Mouse (Mus musculus) liver, adult 2 months (tissue): Measurements from ENCODE around the gene Dpf3. TPM values are rescaled to one million over a fixed set of nuclear protein-coding genes. Genes with fewer than 3 reads are reported as not detected.
A peak's percentile ranks its signal among the peaks of the same experiment; 100 is the strongest.

Source experiments
- DNase-seq: peaks from one replicate; pipeline ENCODE4 v3.0.0-alpha.2; 2011; ENCODE audit warnings: low read depth, low spot score; ENCODE audit errors: extremely low read depth
- H3K27ac ChIP-seq: fragments of 200-500 bp; replicated peaks from 2 replicates; pipeline ENCODE4 v1.5.1; 2012; ENCODE audit warnings: low read depth, mild to moderate bottlenecking, control low read depth, inconsistent platforms, low read length; ENCODE audit not compliant: insufficient read depth
- H3K27me3 ChIP-seq: fragments of 200-500 bp; 2 replicates; pipeline ENCODE4 v1.6.1; 2012; ENCODE audit warnings: mild to moderate bottlenecking, moderate library complexity, low read length, inconsistent platforms; ENCODE audit not compliant: control insufficient read depth, insufficient read depth
- H3K36me3 ChIP-seq: fragments of 200-500 bp; 2 replicates; pipeline ENCODE4 v1.6.1; 2012; ENCODE audit warnings: low read length, inconsistent platforms; ENCODE audit not compliant: control insufficient read depth, insufficient read depth
- H3K4me1 ChIP-seq: fragments of 200-500 bp; 2 replicates; pipeline ENCODE4 v1.6.1; 2011; ENCODE audit warnings: low read length; ENCODE audit not compliant: control insufficient read depth, insufficient read depth
- H3K4me3 ChIP-seq: fragments of 200-500 bp; 2 replicates; pipeline ENCODE4 v1.5.1; 2011; ENCODE audit warnings: low read depth, mild to moderate bottlenecking, control low read depth, low read length, moderate library complexity; ENCODE audit not compliant: insufficient read depth
- H3K79me2 ChIP-seq: fragments of 200-500 bp; 2 replicates; pipeline ENCODE4 v1.6.1; 2012; ENCODE audit warnings: inconsistent platforms, mild to moderate bottlenecking, low read length, moderate library complexity; ENCODE audit not compliant: control insufficient read depth, insufficient read depth
- H3K9ac ChIP-seq: fragments of 200-500 bp; 2 replicates; pipeline ENCODE4 v1.6.1; 2012; ENCODE audit warnings: low read depth, mild to moderate bottlenecking, control low read depth, inconsistent platforms, low read length
- CTCF ChIP-seq: fragments of 200-500 bp; IDR thresholded peaks from 2 replicates; pipeline ENCODE4 v1.5.1; 2011; ENCODE audit warnings: low read depth, low read length, control low read depth
- POLR2A ChIP-seq: fragments of 200-500 bp; IDR thresholded peaks from 2 replicates; pipeline ENCODE4 v1.6.1; 2011; ENCODE audit warnings: low read length, control low read depth; ENCODE audit not compliant: insufficient read depth; ENCODE audit errors: extremely low read depth
- WGBS: fragments of 180-500 bp; shearing (Covaris S2); methylation state at CpG from one replicate; pipeline ENCODE4 v1.1.7; 2018; 5-methylcytosine and 5-hydroxymethylcytosine counted together
- polyA plus RNA-seq: library from polyadenylated mRNA; depleted of rRNA; stranded (reverse); fragments of >200 nt; gene quantifications from 2 replicates; pipeline ENCODE4 v1.2.3, GENCODE M21; 2012
- total RNA-seq: library from RNA; depleted of rRNA; stranded (reverse); fragments of >200 nt; gene quantifications from 2 replicates; pipeline ENCODE4 v1.2.3, GENCODE M21; 2014

Gene Dpf3
- total and polyA plus RNA-seq, 2 experiments: 1.6 to 2.4 TPM

DNA sequence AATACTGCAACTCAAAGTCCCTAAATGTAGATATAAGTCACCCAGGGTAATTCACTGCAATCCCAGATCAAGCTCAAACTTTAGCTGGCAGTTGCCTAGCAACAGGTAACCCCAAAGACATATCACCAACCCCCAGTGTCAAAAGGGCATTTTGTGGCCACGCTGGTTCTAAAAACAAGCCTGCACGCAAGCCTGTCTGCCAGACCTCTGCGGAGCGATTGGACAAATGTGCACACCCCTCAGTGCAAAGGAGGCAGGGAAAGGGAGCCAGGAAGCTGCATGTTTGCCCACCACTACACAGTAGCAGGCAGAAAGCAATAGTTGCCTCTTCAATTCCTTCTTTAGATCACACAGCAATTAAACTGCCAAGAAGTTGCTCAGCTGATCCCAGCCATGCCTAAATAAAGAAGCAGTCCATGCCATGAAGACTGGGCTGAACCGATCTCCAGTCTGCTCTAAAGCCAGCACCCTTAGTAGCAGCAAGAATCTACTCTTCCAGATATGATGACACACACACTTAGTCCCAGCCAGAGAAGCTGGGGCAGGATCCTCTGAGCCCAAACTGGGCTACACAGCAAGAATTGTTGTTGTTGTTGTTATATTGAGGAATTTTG, 13.4 kb downstream of the Dpf3 start:
- Histone ChIP-seq H3K27me3 (no peaks in the 10 kb centered on the region), H3K4me3 (no peak overlapping the region), H3K79me2 (peaks cover 5% of the 10 kb centered on the region; the same call in 1 of the 2 replicates), H3K27ac (no peak overlapping the region), H3K36me3 (no peaks in the 10 kb centered on the region), H3K9ac (no peak overlapping the region), H3K4me1 (peaks cover 4% of the 10 kb centered on the region)
- TF ChIP-seq CTCF: no peak
- no peak for TF ChIP-seq POLR2A
- peak; percentile 33 for DNase-seq
- WGBS: 8% methylated on average over 5 of the region's 5 CpGs

DNA sequence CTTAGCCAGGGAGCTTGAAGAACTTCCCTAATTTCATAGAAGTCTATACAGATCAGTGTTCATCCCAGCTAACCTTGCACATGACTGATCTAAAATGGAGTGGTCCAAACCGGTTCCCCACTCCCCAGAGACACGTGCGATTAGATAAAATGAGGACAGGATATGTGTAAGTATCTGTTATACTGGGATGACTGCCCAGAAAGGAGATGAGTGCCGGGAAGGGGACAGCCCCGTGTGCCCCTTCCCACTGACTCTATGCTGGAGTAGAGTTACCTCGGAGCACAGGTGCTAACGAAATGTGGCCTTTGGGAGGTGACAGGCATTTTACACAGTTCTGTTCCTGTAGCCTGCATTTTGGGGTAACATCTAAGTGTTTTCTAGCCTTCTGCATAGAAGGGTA, 15.8 kb downstream of the Dpf3 start:
- H3K4me3 ChIP-seq: no peak overlapping the region
- 75% methylated on average over 7 of the region's 7 CpGs for WGBS
- TF ChIP-seq CTCF (no peak), POLR2A (no peak)
- peaks cover 4% of the 10 kb centered on the region for H3K4me1 ChIP-seq
- H3K79me2 ChIP-seq: 0 out of 2 replicates have a peak, but pooled peaks cover 5% of the 10 kb centered on the region
- no peaks in the 10 kb centered on the region for H3K27me3 ChIP-seq
- H3K36me3 ChIP-seq: no peaks in the 10 kb centered on the region
- no peak for DNase-seq
- no peak overlapping the region for H3K27ac ChIP-seq
- H3K9ac ChIP-seq: no peak overlapping the region

- DNase-seq: no peak
- H3K9ac ChIP-seq: no peak overlapping the region
- H3K27ac ChIP-seq: no peak overlapping the region
- 87% methylated on average over 9 of the region's 9 CpGs for WGBS
- no peak overlapping the region for H3K4me3 ChIP-seq
- no peaks in the 10 kb centered on the region for H3K36me3 ChIP-seq
- H3K4me1 ChIP-seq: peaks cover 4% of the 10 kb centered on the region
- 0 out of 2 replicates have a peak, but pooled peaks cover 5% of the 10 kb centered on the region for H3K79me2 ChIP-seq
- no peak for TF ChIP-seq POLR2A
- TF ChIP-seq CTCF: no peak
- H3K27me3 ChIP-seq: no peaks in the 10 kb centered on the region
Measured at GRCm38 (mm10) chr12:83470085-83470484, 17.4 kb downstream of the Dpf3 start.

DNA sequence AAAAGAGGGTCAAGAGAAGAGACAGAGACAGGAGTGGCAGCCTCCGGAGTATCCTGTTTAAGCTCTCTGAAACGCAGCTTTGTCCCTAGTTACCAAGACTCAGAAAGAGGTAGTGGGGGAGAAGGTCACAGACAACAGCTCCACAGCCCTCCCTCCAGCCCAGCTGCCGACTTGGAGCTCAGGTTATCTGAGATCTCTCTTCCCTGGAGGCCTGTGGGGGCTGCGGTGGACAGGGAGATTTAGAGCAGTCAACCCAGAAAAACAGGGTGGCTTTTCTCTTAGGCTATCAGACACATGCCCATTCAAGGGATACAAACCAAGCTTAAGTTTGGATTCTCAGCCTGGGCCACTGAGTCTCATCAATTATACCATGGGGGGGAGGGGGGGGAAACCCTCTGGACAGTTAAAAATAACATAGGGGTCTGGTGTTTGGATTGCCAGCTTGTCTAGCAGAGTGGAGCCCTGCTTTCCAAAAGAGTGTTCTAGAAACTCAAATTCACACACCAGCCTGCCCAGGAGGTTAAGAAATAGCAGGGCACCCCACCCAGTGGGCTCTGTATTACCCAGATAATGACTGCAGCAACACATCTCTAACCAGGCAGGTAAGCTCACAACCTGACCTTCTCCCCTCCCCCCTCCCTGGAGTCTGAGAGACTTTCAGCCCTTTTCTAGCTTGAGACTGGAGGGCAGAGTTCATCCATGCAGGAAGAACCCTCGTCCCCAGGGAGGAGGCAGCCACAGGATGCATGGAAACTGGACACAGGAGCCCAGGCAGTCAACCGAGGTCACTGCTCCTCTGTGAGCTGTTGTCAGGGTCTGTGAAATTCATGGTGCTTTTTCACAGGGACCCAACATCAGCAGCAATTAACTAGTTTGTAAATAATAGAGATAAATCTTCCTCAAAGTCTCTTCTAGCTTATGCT, 20.7 kb downstream of the Dpf3 start:
- TF ChIP-seq CTCF: no peak
- TF ChIP-seq POLR2A: no peak
- no peak overlapping the region for H3K9ac ChIP-seq
- DNase-seq: peak; percentile 13

DNA sequence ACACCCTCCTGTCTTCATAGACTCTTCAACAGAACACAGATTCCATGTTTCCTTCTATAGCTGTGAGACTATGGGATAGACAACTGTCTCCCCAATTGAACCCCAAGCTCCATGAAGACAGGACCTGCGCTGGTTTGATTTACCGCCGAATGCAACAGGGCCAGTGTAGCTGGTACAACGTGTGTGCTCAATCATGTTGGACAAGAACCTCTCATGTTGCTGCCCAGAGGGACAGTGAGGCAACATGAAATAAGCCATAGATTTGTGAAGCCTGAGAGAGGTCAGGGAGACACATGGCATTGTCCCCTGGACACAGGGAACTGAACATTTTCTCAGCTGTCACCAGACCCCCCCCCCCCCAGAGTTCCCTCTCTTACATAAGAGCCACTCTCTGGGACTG, 21.5 kb downstream of the Dpf3 start:
- Histone ChIP-seq H3K9ac (no peak overlapping the region), H3K27ac (no peak overlapping the region), H3K36me3 (no peaks in the 10 kb centered on the region), H3K4me1 (no peaks in the 10 kb centered on the region; the same call in 1 of the 2 replicates), H3K79me2 (0 out of 2 replicates have a peak, but pooled peaks cover 5% of the 10 kb centered on the region), H3K27me3 (no peaks in the 10 kb centered on the region), H3K4me3 (no peak overlapping the region)
- TF ChIP-seq POLR2A (no peak), CTCF (no peak)
- DNase-seq: no peak
- 82% methylated on average over 4 of the region's 4 CpGs for WGBS

More for the DNA sequence above, 20.7 kb downstream of the Dpf3 start:
- 43% methylated on average over 6 of the region's 6 CpGs for WGBS
- Histone ChIP-seq H3K4me3 (no peak overlapping the region), H3K27ac (no peak overlapping the region), H3K36me3 (no peaks in the 10 kb centered on the region), H3K27me3 (no peaks in the 10 kb centered on the region), H3K4me1 (no peaks in the 10 kb centered on the region; the same call in 1 of the 2 replicates), H3K79me2 (0 out of 2 replicates have a peak, but pooled peaks cover 5% of the 10 kb centered on the region)

DNA sequence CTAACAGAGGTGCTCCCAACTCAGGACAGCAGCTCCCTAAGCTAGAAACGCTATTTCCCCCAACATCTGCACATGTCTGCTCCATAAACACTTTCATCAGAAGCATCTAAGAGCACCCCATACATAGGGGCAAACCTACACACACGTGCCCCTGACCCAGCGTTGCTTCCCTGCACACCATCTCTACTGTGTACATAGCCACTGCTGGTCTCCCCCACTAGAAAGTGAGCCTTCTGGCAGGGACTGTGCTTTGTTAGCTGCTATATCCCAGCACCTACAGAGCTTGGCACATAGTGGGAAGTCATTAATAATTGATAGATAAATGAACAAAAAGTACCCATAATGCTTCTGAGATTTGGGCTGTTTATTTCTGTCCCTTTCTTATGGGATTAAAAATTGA, 27.2 kb downstream of the Dpf3 start:
- no peaks in the 10 kb centered on the region for H3K36me3 ChIP-seq
- no peak for TF ChIP-seq POLR2A
- no peak for TF ChIP-seq CTCF
- DNase-seq: no peak
- no peak overlapping the region for H3K9ac ChIP-seq
- H3K4me1 ChIP-seq: no peaks in the 10 kb centered on the region
- 58% methylated on average over 3 of the region's 3 CpGs for WGBS
- no peaks in the 10 kb centered on the region for H3K27me3 ChIP-seq
- H3K4me3 ChIP-seq: no peak overlapping the region
- no peak overlapping the region for H3K27ac ChIP-seq
- no peaks in the 10 kb centered on the region for H3K79me2 ChIP-seq
